In genomic region chr8:122611295-122612133, GRCm38 (mm10) we compare ENCODE assay signal across 8 mouse cellular contexts. TPM values are rescaled to one million over a fixed set of nuclear protein-coding genes. Genes with fewer than 3 reads are reported as not detected.
DNase-seq lines count a peak whose midpoint lies in the region; ATAC-seq and TF ChIP-seq lines count a peak whose summit lies in the region.

Gene Galns, minus strand, starts transcription at chr8:122611463.
Gene Trappc2l, plus strand, starts transcription at chr8:122611640.

- H3K9ac ChIP-seq in ES-E14 (ENCODE audit: insufficient read depth, low read depth, low read length, poor library complexity, severe bottlenecking): peak within 1 kb of the TSS; percentile 81
- peak within 1 kb of the TSS; percentile 70 for H3K9ac ChIP-seq in forebrain, embryonic 15.5 days (replicated peaks)

- H3K36me3 ChIP-seq in ES-E14 (ENCODE audit: control insufficient read depth, insufficient read depth, low read length, poor library complexity, severe bottlenecking): no peaks in the 10 kb centered on the region
- H3K36me3 ChIP-seq in forebrain, embryonic 15.5 days: no peaks in the 10 kb centered on the region

- DNase-seq in ES-E14 (ENCODE audit: low read depth, low spot score): peak; percentile 96
- peak; percentile 96 for DNase-seq in cerebellum, adult 11-12 months
- DNase-seq in heart, postnatal 25 days (ENCODE audit: low spot score): peak; percentile 90
- DNase-seq in layer of hippocampus, adult 18-20 months (ENCODE audit: low spot score in 2 of 2): peak; percentile 93 to 96
- peak; percentile 94 for DNase-seq in lung, adult 2 months
- DNase-seq in thymus, adult 18-20 months: peak; percentile 91 to 93

- under 1% methylated on average over 57 of the region's 57 CpGs for WGBS in forebrain, embryonic 15.5 days
- 1% methylated on average over 48 of the region's 57 CpGs for WGBS in lung, adult 2 months

- H3K4me3 ChIP-seq in ES-E14 (ENCODE audit: insufficient read depth in 1 of 2, low read depth in 1 of 2, low read length in 2 of 2, poor library complexity in 1 of 2, severe bottlenecking in 1 of 2): peak within 1 kb of the TSS; percentile 83 to 87
- peak within 1 kb of the TSS; percentile 55 for H3K4me3 ChIP-seq in forebrain, embryonic 15.5 days
- peak within 1 kb of the TSS; percentile 89 for H3K4me3 ChIP-seq in lung, adult 2 months (replicated peaks; ENCODE audit: extremely low read depth, low read depth, low read length)

- no peaks in the 10 kb centered on the region for H3K27me3 ChIP-seq in forebrain, embryonic 15.5 days

- H3K4me2 ChIP-seq in forebrain, embryonic 15.5 days (replicated peaks): peak within 1 kb of the TSS; percentile 80

- peak; percentile 97 for ATAC-seq in forebrain, embryonic 15.5 days (replicated peaks)
- peak; percentile 98 for ATAC-seq in neutrophil, adult 5-6 weeks (ENCODE audit: extremely low read depth, insufficient number of reproducible peaks, low FRiP score, poor library complexity, severe bottlenecking)

- H3K4me1 ChIP-seq in ES-E14 (ENCODE audit: control insufficient read depth in 2 of 2, insufficient read depth in 2 of 2, low read length in 2 of 2, poor library complexity in 1 of 2): no peaks in the 10 kb centered on the region
- H3K4me1 ChIP-seq in forebrain, embryonic 15.5 days: peaks cover 19% of the 10 kb centered on the region
- peaks cover 12% of the 10 kb centered on the region for H3K4me1 ChIP-seq in lung, adult 2 months (ENCODE audit: control insufficient read depth, insufficient read depth, low read length)

- H3K9me3 ChIP-seq in ES-E14 (ENCODE audit: control insufficient read depth, insufficient read depth, low read depth, low read length): no peaks in the 10 kb centered on the region
- H3K9me3 ChIP-seq in forebrain, embryonic 15.5 days: no peaks in the 10 kb centered on the region

- TF ChIP-seq POLR2A in lung, adult 2 months (IDR thresholded peaks at IDR 0.05; ENCODE audit: borderline replicate concordance, extremely low read depth, low read depth, low read length): peak; percentile 81

- intact Hi-C loops in heart, postnatal 25 days (cut with DNase I): loop anchor here (5.0 kb wide), 1 partner anchor 109 kb away; no protein-coding TSS in a partner anchor

- no peak within 1 kb of the TSS for H3K27ac ChIP-seq in ES-E14 (ENCODE audit: insufficient read depth, low read depth, low read length, poor library complexity, severe bottlenecking)
- H3K27ac ChIP-seq in forebrain, embryonic 15.5 days (replicated peaks): peak within 1 kb of the TSS; percentile 79

- in situ Hi-C loops in ES-E14 (cut with MboI; ENCODE audit: low sequenced_read_pairs in 2 of 2, unreplicated experiment in 2 of 2): loop anchor here in 1 of 2 experiments (10.0 kb wide), 1 partner anchor 213 kb away; no protein-coding TSS in a partner anchor

- TF ChIP-seq CTCF in lung, adult 2 months (IDR thresholded peaks at IDR 0.05; ENCODE audit: insufficient read depth, low read length): no peak

TF ChIP-seq in ES-E14, 5 proteins besides CTCF, POLR2A, EP300 and RAD21:
- TF ChIP-seq HCFC1 (IDR thresholded peaks at IDR 0.05; ENCODE audit: borderline replicate concordance, insufficient read depth, low read length) (no peak), CHD2 (IDR thresholded peaks at IDR 0.05; ENCODE audit: low read depth, low read length) (no peak), ZC3H11A (IDR thresholded peaks at IDR 0.05; ENCODE audit: borderline replicate concordance, low read depth, low read length) (no peak), ZNF384 (IDR thresholded peaks at IDR 0.05; ENCODE audit: low read depth, low read length) (no peak), MAFK (IDR thresholded peaks at IDR 0.05; ENCODE audit: insufficient read depth, low read depth, low read length) (no peak)

RNA-seq across cellular contexts. Expression of gene Galns, which starts in this region (rescaled TPM):
- 8.9 and 9.2 TPM in 2 replicates for total RNA-seq in ES-E14 (2012; rRNA removed)
- 4.4 and 4.5 TPM in 2 replicates for polyA plus RNA-seq in forebrain, embryonic 15.5 days (2015; fragmentation: Nextera tagmentation; extraction: Ambion mirVana)
- total RNA-seq in heart, postnatal 25 days (2021): 1 to 10 TPM; 2.9 to 3.4 TPM
- total RNA-seq in layer of hippocampus, adult 18-20 months (2021): 10 to 100 TPM; 10.2 to 10.9 TPM
- polyA plus RNA-seq in lung, adult 2 months (2012; rRNA removed): 13.8 and 14.9 TPM in 2 replicates
- total RNA-seq in neutrophil, adult 5-6 weeks (2017): 11.2 and 17.1 TPM in 2 replicates

RNA-seq across cellular contexts. Expression of gene Trappc2l, which starts in this region (rescaled TPM):
- 53.2 and 56.1 TPM in 2 replicates for total RNA-seq in ES-E14 (2012; rRNA removed)
- 80.4 and 87.9 TPM in 2 replicates for polyA plus RNA-seq in forebrain, embryonic 15.5 days (2015; fragmentation: Nextera tagmentation; extraction: Ambion mirVana)
- 10 to 100 TPM; 58.4 to 62.8 TPM for total RNA-seq in heart, postnatal 25 days (2021)
- 10 to 100 TPM; 82.1 to 82.7 TPM for total RNA-seq in layer of hippocampus, adult 18-20 months (2021)
- 122 and 162 TPM in 2 replicates for polyA plus RNA-seq in lung, adult 2 months (2012; rRNA removed)
- 18.3 and 23.7 TPM in 2 replicates for total RNA-seq in neutrophil, adult 5-6 weeks (2017)
